19 mouse cellular contexts compared by ENCODE assay signal in genomic region chr7:90058636-90059035, GRCm38 (mm10).
A peak's percentile ranks its signal among the peaks of the same experiment; 100 is the strongest.
DNase-seq lines count a peak whose midpoint lies in the region; ATAC-seq and TF ChIP-seq lines count a peak whose summit lies in the region.
"Had no signal": no experiment of that assay in that cellular context is flagged by ENCODE, and none has a peak within 500 bp of the region (broad histone marks: within the 10 kb centered on the region; RNA-seq: fewer than 3 reads in every experiment).

No protein-coding gene starts in this region.

- H3K27me3 ChIP-seq in lung, postnatal 0 days (replicated peaks; ENCODE audit: insufficient read depth, low read length) = no peaks in the 10 kb centered on the region
- H3K27me3 ChIP-seq in hindbrain, embryonic 16.5 days (replicated peaks; ENCODE audit: control insufficient read depth, insufficient read depth, low read length) = no peaks in the 10 kb centered on the region
- H3K27me3 ChIP-seq: CH12.LX; forebrain, embryonic 12.5 days; hindbrain, embryonic 12.5 days; intestine, embryonic 15.5 days; neural tube, embryonic 12.5 days; stomach, embryonic 15.5 days had no signal

- WGBS in lung, postnatal 0 days = 73% methylated on average over 4 of the region's 4 CpGs
- 76% methylated on average over 4 of the region's 4 CpGs for WGBS in lung, adult 2 months
- WGBS in hindbrain, embryonic 16.5 days = 80% methylated on average over 4 of the region's 4 CpGs

- DNase-seq in adrenal gland, adult 2 months = peak; percentile 50
- no peak for DNase-seq in adrenal gland, adult 8-10 months
- DNase-seq in lung, postnatal 0 days (ENCODE audit: low spot score) = peak; percentile 35
- no peak for DNase-seq in lung, adult 2 months
- DNase-seq in kidney, postnatal 4 days = peak; percentile 73 to 79
- DNase-seq in urinary bladder, postnatal 36 days (ENCODE audit: low spot score in 2 of 2) = no peak
- no peak for DNase-seq in ovary, adult 18-20 months (ENCODE audit: low spot score)
- DNase-seq: cerebellum, adult 8-10 months; heart, adult 2 months; lung, postnatal 14 days; right cerebral cortex, postnatal 4 days had no signal

- ATAC-seq in lung, postnatal 0 days = no peak
- ATAC-seq in hindbrain, embryonic 16.5 days = no peak
- ATAC-seq: intestine, embryonic 15.5 days had no signal

- TF ChIP-seq CTCF in lung, postnatal 0 days (IDR thresholded peaks at IDR 0.05) = no peak
- no peak for TF ChIP-seq CTCF in lung, adult 2 months (IDR thresholded peaks at IDR 0.05; ENCODE audit: insufficient read depth, low read length)

- TF ChIP-seq POLR2A in lung, adult 2 months (IDR thresholded peaks at IDR 0.05; ENCODE audit: borderline replicate concordance, extremely low read depth, low read depth, low read length) = no peak

- no peaks in the 10 kb centered on the region for H3K36me3 ChIP-seq in lung, postnatal 0 days (ENCODE audit: insufficient read depth, low read length)
- no peaks in the 10 kb centered on the region for H3K36me3 ChIP-seq in hindbrain, embryonic 16.5 days (ENCODE audit: control insufficient read depth, insufficient read depth, low read length)
- H3K36me3 ChIP-seq: forebrain, embryonic 12.5 days; hindbrain, embryonic 12.5 days; intestine, embryonic 15.5 days; limb, embryonic 10.5 days; neural tube, embryonic 12.5 days; stomach, embryonic 15.5 days had no signal

- H3K9me3 ChIP-seq in lung, postnatal 0 days (ENCODE audit: low read length) = no peaks in the 10 kb centered on the region
- H3K9me3 ChIP-seq in hindbrain, embryonic 16.5 days (ENCODE audit: control insufficient read depth, low read length) = no peaks in the 10 kb centered on the region
- H3K9me3 ChIP-seq: forebrain, embryonic 12.5 days; hindbrain, embryonic 12.5 days; intestine, embryonic 15.5 days; limb, embryonic 10.5 days; neural tube, embryonic 12.5 days; stomach, embryonic 15.5 days had no signal

- H3K4me3 ChIP-seq in lung, postnatal 0 days (ENCODE audit: low read depth, low read length) = no peak overlapping the region
- no peak overlapping the region for H3K4me3 ChIP-seq in lung, adult 2 months (replicated peaks; ENCODE audit: extremely low read depth, low read depth, low read length)
- no peak overlapping the region for H3K4me3 ChIP-seq in hindbrain, embryonic 16.5 days (ENCODE audit: low read length)
- H3K4me3 ChIP-seq: forebrain, embryonic 12.5 days; heart, adult 2 months; hindbrain, embryonic 12.5 days; intestine, embryonic 15.5 days; limb, embryonic 10.5 days; neural tube, embryonic 12.5 days; stomach, embryonic 15.5 days had no signal

- no peak overlapping the region for H3K4me2 ChIP-seq in lung, postnatal 0 days (replicated peaks; ENCODE audit: low read depth, low read length)
- no peak overlapping the region for H3K4me2 ChIP-seq in hindbrain, embryonic 16.5 days (ENCODE audit: low read length)
- H3K4me2 ChIP-seq: forebrain, embryonic 12.5 days; hindbrain, embryonic 12.5 days; intestine, embryonic 15.5 days; neural tube, embryonic 12.5 days; stomach, embryonic 15.5 days had no signal

- H3K4me1 ChIP-seq in lung, postnatal 0 days (ENCODE audit: insufficient read depth, low read depth, low read length) = peaks cover 15% of the 10 kb centered on the region; the same call in 1 of the 2 replicates
- H3K4me1 ChIP-seq in lung, adult 2 months (ENCODE audit: control insufficient read depth, insufficient read depth, low read length) = peaks cover 22% of the 10 kb centered on the region
- no peaks in the 10 kb centered on the region for H3K4me1 ChIP-seq in hindbrain, embryonic 16.5 days (ENCODE audit: control insufficient read depth, insufficient read depth, low read depth, low read length)
- H3K4me1 ChIP-seq: forebrain, embryonic 12.5 days; hindbrain, embryonic 12.5 days; neural tube, embryonic 12.5 days had no signal

- H3K9ac ChIP-seq in lung, postnatal 0 days (replicated peaks; ENCODE audit: low read depth) = no peak overlapping the region
- H3K9ac ChIP-seq in hindbrain, embryonic 16.5 days (ENCODE audit: low read depth, low read length) = no peak overlapping the region
- H3K9ac ChIP-seq: forebrain, embryonic 12.5 days; hindbrain, embryonic 12.5 days; intestine, embryonic 15.5 days; neural tube, embryonic 12.5 days; stomach, embryonic 15.5 days had no signal

- no peak for TF ChIP-seq EP300 in lung, postnatal 0 days (IDR thresholded peaks at IDR 0.05)

- no peak overlapping the region for H3K27ac ChIP-seq in lung, postnatal 0 days (ENCODE audit: low read length)
- no peak overlapping the region for H3K27ac ChIP-seq in hindbrain, embryonic 16.5 days (ENCODE audit: low read depth, low read length)
- H3K27ac ChIP-seq: forebrain, embryonic 12.5 days; heart, adult 2 months; hindbrain, embryonic 12.5 days; intestine, embryonic 15.5 days; neural tube, embryonic 12.5 days; stomach, embryonic 15.5 days had no signal

Comparison
In these comparisons a context has a peak if more than half of its experiments do, and no peak if none do; other contexts are left out.
1. DNase-seq: peak in adrenal gland, adult 2 months (single experiment), lung, postnatal 0 days (single experiment) and kidney, postnatal 4 days (2 of 2); none in adrenal gland, adult 8-10 months (single experiment), lung, adult 2 months (single experiment), urinary bladder, postnatal 36 days (0 of 2) and ovary, adult 18-20 months (single experiment).